Mouse (Mus musculus): ENCODE results near the gene Pdia5.

GRCm38 (mm10) chr16:35500342-35500741 lies 9.7 kb upstream of the Pdia5 start:
- TF ChIP-seq CTCF (IDR thresholded peaks at IDR 0.05) (no peak), EP300 (IDR thresholded peaks at IDR 0.05) (no peak)

All from lung, postnatal 0 days (tissue).